21 mouse cellular contexts compared by ENCODE assay signal in genomic region chr4:44774890-44775289, GRCm38 (mm10).
"Had no signal": no experiment of that assay in that cellular context is flagged by ENCODE, and none has a peak within 500 bp of the region (broad histone marks: within the 10 kb centered on the region; RNA-seq: fewer than 3 reads in every experiment).

No protein-coding gene starts in this region.

- ATAC-seq: liver, embryonic 12.5 days; midbrain, embryonic 13.5 days; midbrain, embryonic 15.5 days had no signal

- H3K4me1 ChIP-seq: liver, embryonic 12.5 days; midbrain, embryonic 15.5 days; neural tube, embryonic 13.5 days; neural tube, embryonic 15.5 days; stomach, embryonic 15.5 days had no signal

- DNase-seq: lung, adult 18-20 months; lung, embryonic 14.5 days; lung, postnatal 10 days; lung, postnatal 4 days; retina, postnatal 1 day; right cerebral cortex, adult 18-20 months; right cerebral cortex, postnatal 25 days; right cerebral cortex, postnatal 4 days; thymus, adult 2 months; thymus, postnatal 25 days; thymus, postnatal 4 days had no signal

- H3K4me3 ChIP-seq: liver, embryonic 12.5 days; midbrain, embryonic 10.5 days; midbrain, embryonic 13.5 days; midbrain, embryonic 15.5 days; myocyte; neural tube, embryonic 13.5 days; neural tube, embryonic 15.5 days; stomach, embryonic 15.5 days had no signal

- H3K27me3 ChIP-seq: liver, embryonic 12.5 days; neural tube, embryonic 13.5 days; neural tube, embryonic 15.5 days; stomach, embryonic 15.5 days had no signal

- H3K36me3 ChIP-seq: midbrain, embryonic 13.5 days; midbrain, embryonic 15.5 days; neural tube, embryonic 13.5 days; neural tube, embryonic 15.5 days; stomach, embryonic 15.5 days had no signal

- H3K4me2 ChIP-seq: liver, embryonic 12.5 days; lung, embryonic 14.5 days; midbrain, embryonic 13.5 days; midbrain, embryonic 15.5 days; neural tube, embryonic 13.5 days; neural tube, embryonic 15.5 days; stomach, embryonic 15.5 days had no signal

- H3K9ac ChIP-seq: liver, embryonic 12.5 days; liver, embryonic 14.5 days; lung, embryonic 14.5 days; midbrain, embryonic 13.5 days; midbrain, embryonic 15.5 days; neural tube, embryonic 13.5 days; neural tube, embryonic 15.5 days; stomach, embryonic 15.5 days had no signal

- H3K9me3 ChIP-seq: liver, embryonic 12.5 days; midbrain, embryonic 10.5 days; midbrain, embryonic 13.5 days; midbrain, embryonic 15.5 days; neural tube, embryonic 13.5 days; neural tube, embryonic 15.5 days; stomach, embryonic 15.5 days had no signal

- H3K27ac ChIP-seq: liver, embryonic 12.5 days; liver, embryonic 14.5 days; midbrain, embryonic 10.5 days; midbrain, embryonic 13.5 days; midbrain, embryonic 15.5 days; neural tube, embryonic 13.5 days; neural tube, embryonic 15.5 days; stomach, embryonic 15.5 days; stomach, postnatal 0 days had no signal
